ENCODE assay signal across 33 mouse cellular contexts in genomic region chr3:41432376-41432775, GRCm38 (mm10).
DNase-seq lines count a peak whose midpoint lies in the region; ATAC-seq and TF ChIP-seq lines count a peak whose summit lies in the region.
"Had no signal": no experiment of that assay in that cellular context is flagged by ENCODE, and none has a peak within 500 bp of the region (broad histone marks: within the 10 kb centered on the region; RNA-seq: fewer than 3 reads in every experiment).

No protein-coding gene starts in this region.

- DNase-seq in kidney, adult 11 months = peak; percentile 55
- no peak for DNase-seq in liver, postnatal 0 days
- no peak for DNase-seq in liver
- DNase-seq in kidney, postnatal 25 days = peak; percentile 36 to 49
- DNase-seq in left cerebral cortex, adult 11 months (ENCODE audit: low spot score) = no peak
- DNase-seq: adrenal gland, adult 8-10 months; cerebellum, adult 2 months; cerebellum, postnatal 14 days; forebrain, postnatal 0 days; gastrocnemius, postnatal 25 days; heart, adult 18-20 months; heart, postnatal 4 days; layer of hippocampus, adult 9-11 months; liver, embryonic 13.5 days; lung, adult 2 months; lung, postnatal 10 days; retina, postnatal 1 day; right cerebral cortex, postnatal 14 days; thymus, postnatal 14 days had no signal

- H3K9ac ChIP-seq in kidney, embryonic 14.5 days (ENCODE audit: low read depth, low read length) = no peak overlapping the region
- H3K9ac ChIP-seq in liver, postnatal 0 days (replicated peaks) = no peak overlapping the region
- H3K9ac ChIP-seq: embryonic facial prominence, embryonic 15.5 days; forebrain, embryonic 12.5 days; forebrain, postnatal 0 days; heart, embryonic 12.5 days; hindbrain, embryonic 13.5 days; limb, embryonic 12.5 days; liver, embryonic 13.5 days; midbrain, embryonic 15.5 days; neural tube, embryonic 15.5 days had no signal

- no peak overlapping the region for H3K27ac ChIP-seq in kidney, embryonic 14.5 days (ENCODE audit: low read depth, low read length)
- H3K27ac ChIP-seq in liver, postnatal 0 days (ENCODE audit: low read depth) = no peak overlapping the region
- H3K27ac ChIP-seq: embryonic facial prominence, embryonic 10.5 days; embryonic facial prominence, embryonic 15.5 days; forebrain, embryonic 12.5 days; hindbrain, embryonic 13.5 days; left cerebral cortex, adult 2 months; limb, embryonic 12.5 days; liver, embryonic 13.5 days; macrophage; midbrain, embryonic 10.5 days; midbrain, embryonic 15.5 days; neural tube, embryonic 15.5 days had no signal

- 75% methylated on average over 5 of the region's 5 CpGs for WGBS in kidney, embryonic 14.5 days
- WGBS in liver, postnatal 0 days (ENCODE audit: insufficient replicate concordance) = 58% methylated on average over 5 of the region's 5 CpGs

- H3K9me3 ChIP-seq in kidney, embryonic 14.5 days (ENCODE audit: control insufficient read depth, low read length) = no peaks in the 10 kb centered on the region
- no peaks in the 10 kb centered on the region for H3K9me3 ChIP-seq in liver, postnatal 0 days (ENCODE audit: low read length)
- H3K9me3 ChIP-seq: embryonic facial prominence, embryonic 10.5 days; embryonic facial prominence, embryonic 15.5 days; forebrain, embryonic 12.5 days; G1E; heart, embryonic 12.5 days; hindbrain, embryonic 13.5 days; limb, embryonic 12.5 days; liver, embryonic 13.5 days; midbrain, embryonic 10.5 days; midbrain, embryonic 15.5 days; neural tube, embryonic 15.5 days had no signal

- no peak for TF ChIP-seq CTCF in liver, postnatal 0 days (IDR thresholded peaks at IDR 0.05; ENCODE audit: low read depth)

- H3K27me3 ChIP-seq in kidney, embryonic 14.5 days (ENCODE audit: control insufficient read depth, insufficient read depth, low read length) = no peaks in the 10 kb centered on the region
- no peaks in the 10 kb centered on the region for H3K27me3 ChIP-seq in liver, postnatal 0 days (ENCODE audit: insufficient read depth, low read length)
- H3K27me3 ChIP-seq: embryonic facial prominence, embryonic 15.5 days; forebrain, embryonic 12.5 days; heart, embryonic 12.5 days; hindbrain, embryonic 13.5 days; limb, embryonic 12.5 days; liver, embryonic 13.5 days; midbrain, embryonic 15.5 days; neural tube, embryonic 15.5 days had no signal

- no peaks in the 10 kb centered on the region for H3K4me1 ChIP-seq in kidney, embryonic 14.5 days (ENCODE audit: control insufficient read depth, insufficient read depth, low read length)
- H3K4me1 ChIP-seq in liver, postnatal 0 days (ENCODE audit: insufficient read depth) = no peaks in the 10 kb centered on the region
- H3K4me1 ChIP-seq: forebrain, embryonic 12.5 days; heart, embryonic 12.5 days; hindbrain, embryonic 13.5 days; liver, embryonic 13.5 days; midbrain, embryonic 15.5 days; neural tube, embryonic 15.5 days had no signal

- H3K4me3 ChIP-seq in kidney, embryonic 14.5 days (ENCODE audit: low read length) = no peak overlapping the region
- H3K4me3 ChIP-seq in liver, postnatal 0 days (ENCODE audit: low read depth, low read length) = no peak overlapping the region
- H3K4me3 ChIP-seq: embryonic facial prominence, embryonic 10.5 days; embryonic facial prominence, embryonic 15.5 days; forebrain, embryonic 12.5 days; heart, embryonic 12.5 days; hindbrain, embryonic 13.5 days; left cerebral cortex, adult 2 months; limb, embryonic 12.5 days; liver, embryonic 13.5 days; midbrain, embryonic 10.5 days; midbrain, embryonic 15.5 days; neural tube, embryonic 15.5 days had no signal

- H3K4me2 ChIP-seq in kidney, embryonic 14.5 days (replicated peaks; ENCODE audit: low read depth, low read length) = no peak overlapping the region
- H3K4me2 ChIP-seq in liver, postnatal 0 days (ENCODE audit: low read depth, low read length) = no peak overlapping the region
- H3K4me2 ChIP-seq: embryonic facial prominence, embryonic 15.5 days; forebrain, embryonic 12.5 days; heart, embryonic 12.5 days; hindbrain, embryonic 13.5 days; limb, embryonic 12.5 days; liver, embryonic 13.5 days; midbrain, embryonic 15.5 days; neural tube, embryonic 15.5 days had no signal

- H3K36me3 ChIP-seq in kidney, embryonic 14.5 days (ENCODE audit: control insufficient read depth, insufficient read depth, low read length) = no peaks in the 10 kb centered on the region
- no peaks in the 10 kb centered on the region for H3K36me3 ChIP-seq in liver, postnatal 0 days (replicated peaks; ENCODE audit: insufficient read depth, low read length)
- H3K36me3 ChIP-seq: embryonic facial prominence, embryonic 10.5 days; embryonic facial prominence, embryonic 15.5 days; forebrain, embryonic 12.5 days; G1E; heart, embryonic 12.5 days; hindbrain, embryonic 13.5 days; limb, embryonic 12.5 days; liver, embryonic 13.5 days; midbrain, embryonic 10.5 days; midbrain, embryonic 15.5 days; neural tube, embryonic 15.5 days had no signal

- no peak for ATAC-seq in kidney, embryonic 14.5 days (ENCODE audit: low FRiP score, low TSS enrichment)
- ATAC-seq in liver, postnatal 0 days = peak; percentile 59; the same call in 1 of the 2 replicates
- ATAC-seq in megakaryocyte progenitor cell, adult 5-6 weeks (replicated peaks; ENCODE audit: poor library complexity) = no peak
- ATAC-seq: forebrain, postnatal 0 days; midbrain, embryonic 15.5 days had no signal

- TF ChIP-seq EP300 in liver, postnatal 0 days (IDR thresholded peaks at IDR 0.05; ENCODE audit: low read depth) = no peak

Comparison
In these comparisons a context has a peak if more than half of its experiments do, and no peak if none do; other contexts are left out.
1. DNase-seq: peak in kidney, adult 11 months (single experiment) and kidney, postnatal 25 days (2 of 2); none in liver, postnatal 0 days (single experiment), liver (single experiment) and left cerebral cortex, adult 11 months (single experiment).